Mouse (Mus musculus) heart, adult 9 months (tissue): ENCODE measurements around the gene Krtap28-10.
A peak's percentile ranks its signal among the peaks of the same experiment; 100 is the strongest.

Source experiments
- DNase-seq, 2 experiments: peaks; one replicate each; pipeline ENCODE4 v3.0.0; 2022; ENCODE audit warnings: low spot score in 2 of 2

The Krtap28-10 gene

GRCm38 (mm10) chr1:83042380-83042779 lies at the start of gene Krtap28-10:
TSS of gene Krtap28-10 (minus strand) at chr1:83042480.
- DNase-seq, result no peak

- no peak for DNase-seq
These were observed 49.0 kb upstream of the Krtap28-10 start for GRCm38 (mm10) chr1:83091268-83091667.

GRCm38 (mm10) chr1:83084790-83085189 lies 42.5 kb upstream of the Krtap28-10 start:
- DNase-seq, result no peak

- DNase-seq, result no peak
These were observed 34.7 kb upstream of the Krtap28-10 start for GRCm38 (mm10) chr1:83077016-83077415.

GRCm38 (mm10) chr1:83076190-83076917 lies 34.1 kb upstream of the Krtap28-10 start:
- DNase-seq, result peak in 1 of 2 experiments; percentile 6

- no peak for DNase-seq
These were observed 33.4 kb upstream of the Krtap28-10 start for GRCm38 (mm10) chr1:83075526-83076189.

- DNase-seq, result no peak
These were observed 24.9 kb upstream of the Krtap28-10 start for GRCm38 (mm10) chr1:83067205-83067604.

- no peak for DNase-seq
These were observed 24.3 kb upstream of the Krtap28-10 start for GRCm38 (mm10) chr1:83066577-83066976.

GRCm38 (mm10) chr1:83064851-83065250 lies 22.6 kb upstream of the Krtap28-10 start:
- DNase-seq, result no peak

- no peak for DNase-seq
These were observed 18.4 kb upstream of the Krtap28-10 start, which contains the start of gene Krtap28-13 for GRCm38 (mm10) chr1:83060643-83061042. TSS of gene Krtap28-13 (plus strand) at chr1:83060930.

GRCm38 (mm10) chr1:83059278-83059677 lies 17.0 kb upstream of the Krtap28-10 start, which contains the start of gene A030005K14Rik:
TSS of gene A030005K14Rik (minus strand) at chr1:83059378.
- no peak for DNase-seq

- DNase-seq, result no peak
These were observed 16.2 kb upstream of the Krtap28-10 start for GRCm38 (mm10) chr1:83058481-83058880.

GRCm38 (mm10) chr1:83044882-83045427 lies 2.7 kb upstream of the Krtap28-10 start, which contains the start of gene Gm47969:
TSS of gene Gm47969 (plus strand) at chr1:83044932.
- DNase-seq, result no peak

GRCm38 (mm10) chr1:83039080-83039479 lies 3.2 kb downstream of the Krtap28-10 start:
- DNase-seq, result no peak

GRCm38 (mm10) chr1:83038109-83038672 lies 4.1 kb downstream of the Krtap28-10 start, which contains the start of gene Slc19a3:
TSS of gene Slc19a3 (minus strand) at chr1:83038448.
- DNase-seq, result peak; percentile 5 to 7

- DNase-seq, result no peak
These were observed 5.2 kb downstream of the Krtap28-10 start for GRCm38 (mm10) chr1:83036892-83037667.

GRCm38 (mm10) chr1:83034509-83034908 lies 7.8 kb downstream of the Krtap28-10 start:
- DNase-seq, result no peak

- DNase-seq, result no peak
These were observed 9.8 kb downstream of the Krtap28-10 start for GRCm38 (mm10) chr1:83032508-83032907.

GRCm38 (mm10) chr1:83031950-83032349 lies 10.3 kb downstream of the Krtap28-10 start:
- DNase-seq, result no peak

GRCm38 (mm10) chr1:83016556-83016955 lies 25.7 kb downstream of the Krtap28-10 start:
- no peak for DNase-seq

GRCm38 (mm10) chr1:83015329-83015879 lies 26.9 kb downstream of the Krtap28-10 start:
- DNase-seq, result no peak
